Mouse (Mus musculus) heart, adult 2 months (tissue): ENCODE data around the gene Srp68. TPM values are rescaled to one million over a fixed set of nuclear protein-coding genes. Genes with fewer than 3 reads are reported as not detected.
A peak's percentile ranks its signal among the peaks of the same experiment; 100 is the strongest.

Source experiments
- DNase-seq, 2 experiments: peaks; one replicate each; pipeline ENCODE4 v3.0.0; 2021
- H3K27ac ChIP-seq: fragments of 200-600 bp; 2 replicates; pipeline ENCODE4 v1.8.1; 2022
- H3K27me3 ChIP-seq: fragments of 200-500 bp; 2 replicates; pipeline ENCODE4 v1.6.1; 2012; ENCODE audit warnings: mild to moderate bottlenecking, low read length, inconsistent platforms, mixed read lengths; ENCODE audit not compliant: control insufficient read depth, insufficient read depth
- H3K36me3 ChIP-seq: fragments of 200-500 bp; 2 replicates; pipeline ENCODE4 v1.6.1; 2012; ENCODE audit warnings: low read length, inconsistent platforms; ENCODE audit not compliant: control insufficient read depth, insufficient read depth
- H3K4me1 ChIP-seq: fragments of 200-500 bp; 2 replicates; pipeline ENCODE4 v1.6.1; 2011; ENCODE audit warnings: low read length; ENCODE audit not compliant: control insufficient read depth, insufficient read depth
- H3K4me3 ChIP-seq: fragments of 200-600 bp; 2 replicates; pipeline ENCODE4 v1.8.1; 2022
- H3K79me2 ChIP-seq: fragments of 200-500 bp; replicated peaks from 2 replicates; pipeline ENCODE4 v1.6.1; 2012; ENCODE audit warnings: mild to moderate bottlenecking, inconsistent platforms, low read length, moderate library complexity, mixed read lengths; ENCODE audit not compliant: control insufficient read depth, insufficient read depth
- H3K9ac ChIP-seq: fragments of 200-500 bp; 2 replicates; pipeline ENCODE4 v1.6.1; 2012; ENCODE audit warnings: low read depth, mild to moderate bottlenecking, control low read depth, inconsistent platforms, low read length, mixed read lengths
- CTCF ChIP-seq: fragments of 200-600 bp; IDR thresholded peaks from 2 replicates; pipeline ENCODE4 v1.8.1; 2022; ENCODE audit warnings: antibody characterized with exemption, mild to moderate bottlenecking, moderate library complexity
- EP300 ChIP-seq: fragments of 200-500 bp; IDR thresholded peaks from 2 replicates; pipeline ENCODE4 v1.6.1; 2011; ENCODE audit warnings: low read depth, low read length, control low read depth; ENCODE audit not compliant: insufficient read depth
- POLR2A ChIP-seq: fragments of 200-500 bp; IDR thresholded peaks from 2 replicates; pipeline ENCODE4 v1.6.1; 2011; ENCODE audit warnings: mild to moderate bottlenecking, low read depth, low read length, control low read depth; ENCODE audit not compliant: insufficient read depth
- WGBS: fragments of 180-500 bp; shearing (Covaris S2); methylation state at CpG from one replicate; pipeline ENCODE4 v1.1.7; 2018; 5-methylcytosine and 5-hydroxymethylcytosine counted together
- intact Hi-C: fragments of 180-260 bp; cut with DNase I; formaldehyde crosslinking; loops from one replicate; pipeline ENCODE4 v1.15.1; 2025
- polyA plus RNA-seq: library from polyadenylated mRNA; depleted of rRNA; stranded (reverse); fragments of >200 nt; gene quantifications from 2 replicates; pipeline ENCODE4 v1.2.3, GENCODE M21; 2012
- total RNA-seq, 2 experiments: library from RNA; stranded (reverse); gene quantifications; 2 replicates each; pipeline ENCODE4 v1.2.3; 2021

Srp68 gene
- total and polyA plus RNA-seq, 3 experiments: 40.0 to 71.2 (median 61.5) TPM

DNA sequence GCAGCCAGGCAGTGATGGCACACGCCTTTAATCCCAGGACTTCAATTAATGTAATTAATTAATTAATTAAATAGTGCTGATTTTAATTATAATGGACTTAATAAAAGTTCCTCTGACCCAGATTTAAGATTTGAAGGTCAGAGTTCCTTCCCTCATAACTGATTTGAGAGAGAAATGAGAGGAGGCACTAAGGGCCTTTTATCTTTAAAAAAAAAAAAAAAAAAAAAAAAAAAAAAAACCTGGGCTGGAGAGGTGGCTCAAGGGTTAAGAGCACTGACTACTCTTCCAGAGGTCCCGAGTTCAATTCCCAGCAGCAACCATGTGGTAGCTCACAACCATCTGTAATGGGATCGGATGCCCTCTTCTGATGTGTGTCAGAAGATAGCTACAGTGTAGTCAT, 65.4 kb downstream of the Srp68 start:
- TF ChIP-seq CTCF (no peak), EP300 (no peak), POLR2A (no peak)
- intact Hi-C loops: no loop called here
- Histone ChIP-seq H3K4me3 (no peak overlapping the region), H3K79me2 (no peaks in the 10 kb centered on the region), H3K9ac (no peak overlapping the region), H3K4me1 (no peaks in the 10 kb centered on the region), H3K27ac (no peak overlapping the region), H3K27me3 (no peaks in the 10 kb centered on the region), H3K36me3 (no peaks in the 10 kb centered on the region)
- WGBS: 90% methylated on average over 3 of the region's 3 CpGs
- no peak for DNase-seq

- Histone ChIP-seq H3K27ac (no peak overlapping the region), H3K4me3 (no peak overlapping the region), H3K9ac (no peak overlapping the region), H3K27me3 (no peaks in the 10 kb centered on the region), H3K79me2 (no peaks in the 10 kb centered on the region), H3K4me1 (no peaks in the 10 kb centered on the region), H3K36me3 (no peaks in the 10 kb centered on the region)
- no peak for DNase-seq
- TF ChIP-seq CTCF (no peak), EP300 (no peak), POLR2A (no peak)
- WGBS: 80% methylated on average over 4 of the region's 4 CpGs
- intact Hi-C loops: no loop called here
These were observed 67.3 kb downstream of the Srp68 start for GRCm38 (mm10) chr11:116206678-116207077.

- Histone ChIP-seq H3K9ac (no peak overlapping the region), H3K27me3 (no peaks in the 10 kb centered on the region), H3K27ac (no peak overlapping the region), H3K79me2 (no peaks in the 10 kb centered on the region), H3K4me3 (no peak overlapping the region), H3K4me1 (peaks cover 1% of the 10 kb centered on the region; the same call in 1 of the 2 replicates), H3K36me3 (no peaks in the 10 kb centered on the region)
- DNase-seq: no peak
- WGBS: 87% methylated on average over 3 of the region's 3 CpGs
- intact Hi-C loops: no loop called here
- TF ChIP-seq CTCF (no peak), EP300 (no peak), POLR2A (no peak)
These were observed 70.9 kb downstream of the Srp68 start for GRCm38 (mm10) chr11:116203150-116203549.

- intact Hi-C loops: no loop called here
- no peak for DNase-seq
- WGBS: 97% methylated on average over 2 of the region's 2 CpGs
These were observed 72.9 kb downstream of the Srp68 start for GRCm38 (mm10) chr11:116201151-116201550.

GRCm38 (mm10) chr11:116198639-116199531, 75.1 kb downstream of the Srp68 start, which contains the start of the genes Ten1 and Acox1:
Ten1 (plus strand) TSS chr11:116198855.
Acox1 (minus strand) TSS chr11:116199045.
- DNase-seq: peak; percentile 99
- Histone ChIP-seq H3K27me3 (no peaks in the 10 kb centered on the region), H3K4me1 (peaks cover 7% of the 10 kb centered on the region), H3K79me2 (peaks cover 3% of the 10 kb centered on the region), H3K9ac (peak within 1 kb of the TSS; percentile 89), H3K27ac (peak within 1 kb of the TSS; percentile 98), H3K4me3 (peak within 1 kb of the TSS; percentile 56), H3K36me3 (peaks cover 33% of the 10 kb centered on the region)
- peak; percentile 77 for TF ChIP-seq EP300
- peak; percentile 95 for TF ChIP-seq POLR2A
- no peak for TF ChIP-seq CTCF
- under 1% methylated on average over 61 of the region's 62 CpGs for WGBS
- intact Hi-C loops: loop anchor here (2.0 kb wide), 1 partner anchor 60 kb away; the partner anchor contains the start of gene Mrpl38

More at GRCm38 (mm10) chr11:116201151-116201550, 72.9 kb downstream of the Srp68 start:
- Histone ChIP-seq H3K9ac (no peak overlapping the region), H3K4me3 (no peak overlapping the region), H3K79me2 (peaks cover 2% of the 10 kb centered on the region), H3K27ac (no peak overlapping the region), H3K4me1 (peaks cover 3% of the 10 kb centered on the region; the same call in 1 of the 2 replicates), H3K36me3 (peaks cover 16% of the 10 kb centered on the region), H3K27me3 (no peaks in the 10 kb centered on the region)
- TF ChIP-seq POLR2A (no peak), EP300 (no peak), CTCF (no peak)

GRCm38 (mm10) chr11:116198132-116198531, 75.9 kb downstream of the Srp68 start:
- no peak for DNase-seq
- Histone ChIP-seq H3K4me3 (peak overlapping the region; percentile 56), H3K4me1 (peaks cover 7% of the 10 kb centered on the region), H3K9ac (peak overlapping the region; percentile 89), H3K36me3 (peaks cover 35% of the 10 kb centered on the region), H3K27me3 (no peaks in the 10 kb centered on the region), H3K27ac (peak overlapping the region; percentile 98), H3K79me2 (peaks cover 3% of the 10 kb centered on the region)
- no peak for TF ChIP-seq POLR2A
- TF ChIP-seq EP300: no peak
- no peak for TF ChIP-seq CTCF
- intact Hi-C loops: loop anchor here (2.0 kb wide), 1 partner anchor 59 kb away; the partner anchor contains the start of gene Mrpl38
- 11% methylated on average over 13 of the region's 13 CpGs for WGBS
